ENCODE assay signal across 16 mouse cellular contexts in genomic region chr7:68111532-68111931, GRCm38 (mm10).
"Had no signal": no experiment of that assay in that cellular context is flagged by ENCODE, and none has a peak within 500 bp of the region (broad histone marks: within the 10 kb centered on the region; RNA-seq: fewer than 3 reads in every experiment).

No protein-coding gene starts in this region.

- H3K27me3 ChIP-seq: neural tube, embryonic 13.5 days; neural tube, embryonic 15.5 days; stomach, embryonic 15.5 days had no signal

- H3K36me3 ChIP-seq: neural tube, embryonic 13.5 days; neural tube, embryonic 15.5 days; stomach, embryonic 15.5 days had no signal

- H3K27ac ChIP-seq: neural tube, embryonic 13.5 days; neural tube, embryonic 15.5 days; stomach, embryonic 15.5 days; stomach, postnatal 0 days had no signal

- H3K4me2 ChIP-seq: neural tube, embryonic 13.5 days; neural tube, embryonic 15.5 days; stomach, embryonic 15.5 days had no signal

- H3K9me3 ChIP-seq: neural tube, embryonic 13.5 days; neural tube, embryonic 15.5 days; stomach, embryonic 15.5 days had no signal

- H3K4me1 ChIP-seq: stomach, embryonic 15.5 days had no signal

- H3K4me3 ChIP-seq: neural tube, embryonic 13.5 days; neural tube, embryonic 15.5 days; stomach, embryonic 15.5 days had no signal

- H3K9ac ChIP-seq: neural tube, embryonic 13.5 days; neural tube, embryonic 15.5 days; stomach, embryonic 15.5 days had no signal

- DNase-seq: retina, postnatal 1 day; right cerebral cortex, adult 18-20 months; right cerebral cortex, postnatal 14 days; right cerebral cortex, postnatal 25 days; right cerebral cortex, postnatal 4 days; spleen, adult 18-20 months; thymus, adult 18-20 months; thymus, adult 2 months; thymus, postnatal 14 days; thymus, postnatal 25 days; thymus, postnatal 36 days; thymus, postnatal 4 days had no signal
